Mouse (Mus musculus) neural tube, embryonic 11.5 days (tissue): Measurements from ENCODE around the gene Gtf2e1. TPM values are rescaled to one million over a fixed set of nuclear protein-coding genes. Genes with fewer than 3 reads are reported as not detected.

Experiments
- ATAC-seq: fragments of 200-750 bp; cut with Nextera tagmentation; 2 replicates; pipeline ENCODE4 v1.8.0; 2017; ENCODE audit warnings: moderate number of reproducible peaks, mild to moderate bottlenecking, moderate TSS enrichment, moderate library complexity; ENCODE audit not compliant: insufficient read depth, low FRiP score, low TSS enrichment
- DNase-seq: peaks from one replicate; pipeline ENCODE4 v3.0.0-alpha.2; 2015; ENCODE audit warnings: low spot score
- H3K27ac ChIP-seq: fragments of 300-500 bp; sonication (generic); 2 replicates; pipeline ENCODE4 v1.5.1; 2014; ENCODE audit warnings: low read depth, mild to moderate bottlenecking, low read length
- H3K27me3 ChIP-seq: fragments of 300-500 bp; sonication (generic); 2 replicates; pipeline ENCODE4 v1.6.1; 2014; ENCODE audit warnings: mild to moderate bottlenecking, low read length, mixed read lengths; ENCODE audit not compliant: control insufficient read depth, insufficient read depth
- H3K36me3 ChIP-seq: fragments of 300-500 bp; sonication (generic); 2 replicates; pipeline ENCODE4 v1.6.1; 2014; ENCODE audit warnings: mild to moderate bottlenecking, low read length, moderate library complexity, mixed read lengths; ENCODE audit not compliant: control insufficient read depth, insufficient read depth
- H3K4me1 ChIP-seq: fragments of 300-500 bp; sonication (generic); 2 replicates; pipeline ENCODE4 v1.6.1; 2014; ENCODE audit warnings: low read length, mixed read lengths; ENCODE audit not compliant: control insufficient read depth, insufficient read depth
- H3K4me2 ChIP-seq: fragments of 300-500 bp; sonication (generic); 2 replicates; pipeline ENCODE4 v1.6.1; 2014; ENCODE audit warnings: low read depth, mild to moderate bottlenecking, moderate library complexity
- H3K4me3 ChIP-seq: fragments of 300-500 bp; sonication (generic); 2 replicates; pipeline ENCODE4 v1.5.1; 2014; ENCODE audit warnings: low read depth, low read length
- H3K9ac ChIP-seq: fragments of 300-500 bp; sonication (generic); 2 replicates; pipeline ENCODE4 v1.6.1; 2014; ENCODE audit warnings: mild to moderate bottlenecking, low read length
- H3K9me3 ChIP-seq: fragments of 300-500 bp; sonication (generic); 2 replicates; pipeline ENCODE4 v1.6.1; 2016; ENCODE audit warnings: low read length; ENCODE audit not compliant: control insufficient read depth
- WGBS: fragments of 180-500 bp; shearing (Covaris S2); extraction: QIAGEN DNeasy Blood & Tissue Kit; methylation state at CpG from one replicate; pipeline ENCODE4 v1.1.7; 2014; 5-methylcytosine and 5-hydroxymethylcytosine counted together
- polyA plus RNA-seq: library from polyadenylated mRNA; unstranded; fragments of >200 nt; fragmentation: Nextera tagmentation; extraction: Ambion mirVana; gene quantifications from 2 replicates; pipeline ENCODE4 v1.2.1, GENCODE M21; 2014

Gtf2e1 gene
- polyA plus RNA-seq, 1 experiment from 2014 or later = 55.3 TPM

GRCm38 (mm10) chr16:37562961-37563360 lies 23.4 kb upstream of the Gtf2e1 start:
- H3K9me3 ChIP-seq = no peaks in the 10 kb centered on the region
- H3K36me3 ChIP-seq = peaks cover 2% of the 10 kb centered on the region; the same call in 1 of the 2 replicates
- no peak for DNase-seq
- no peak for ATAC-seq
- H3K4me3 ChIP-seq = no peak overlapping the region
- no peak overlapping the region for H3K9ac ChIP-seq
- H3K4me2 ChIP-seq = no peak overlapping the region
- no peak overlapping the region for H3K27ac ChIP-seq
- H3K4me1 ChIP-seq = no peaks in the 10 kb centered on the region
- no peaks in the 10 kb centered on the region for H3K27me3 ChIP-seq
- 90% methylated on average over 5 of the region's 5 CpGs for WGBS

- WGBS = 62% methylated on average over 6 of the region's 6 CpGs
- H3K9me3 ChIP-seq = no peaks in the 10 kb centered on the region
- H3K9ac ChIP-seq = no peak overlapping the region
- H3K36me3 ChIP-seq = peaks cover 2% of the 10 kb centered on the region; the same call in 1 of the 2 replicates
- H3K27me3 ChIP-seq = no peaks in the 10 kb centered on the region
- ATAC-seq (no peak), DNase-seq (no peak)
- H3K27ac ChIP-seq = no peak overlapping the region
- H3K4me3 ChIP-seq = no peak overlapping the region
- no peaks in the 10 kb centered on the region for H3K4me1 ChIP-seq
- no peak overlapping the region for H3K4me2 ChIP-seq
Measured at GRCm38 (mm10) chr16:37562414-37562813, 22.8 kb upstream of the Gtf2e1 start.

GRCm38 (mm10) chr16:37552824-37553223 lies 13.2 kb upstream of the Gtf2e1 start:
- Histone ChIP-seq H3K27me3 (no peaks in the 10 kb centered on the region), H3K9me3 (no peaks in the 10 kb centered on the region), H3K4me2 (no peak overlapping the region), H3K36me3 (no peaks in the 10 kb centered on the region), H3K4me1 (peaks cover 3% of the 10 kb centered on the region; the same call in 1 of the 2 replicates), H3K4me3 (no peak overlapping the region), H3K9ac (no peak overlapping the region), H3K27ac (no peak overlapping the region)
- WGBS = 90% methylated on average over 3 of the region's 3 CpGs
- no peak for ATAC-seq
- no peak for DNase-seq

GRCm38 (mm10) chr16:37550981-37551380 lies 11.4 kb upstream of the Gtf2e1 start:
- Histone ChIP-seq H3K9me3 (no peaks in the 10 kb centered on the region), H3K4me2 (no peak overlapping the region), H3K4me3 (no peak overlapping the region), H3K4me1 (peaks cover 3% of the 10 kb centered on the region; the same call in 1 of the 2 replicates), H3K27ac (no peak overlapping the region), H3K9ac (no peak overlapping the region), H3K36me3 (no peaks in the 10 kb centered on the region), H3K27me3 (no peaks in the 10 kb centered on the region)
- no peak for DNase-seq
- WGBS = 79% methylated on average over 2 of the region's 2 CpGs
- no peak for ATAC-seq

- WGBS = 63% methylated on average over 3 of the region's 3 CpGs
- no peaks in the 10 kb centered on the region for H3K27me3 ChIP-seq
- H3K4me3 ChIP-seq = no peak overlapping the region
- peak; percentile 72; the same call in 1 of the 2 replicates for ATAC-seq
- peaks cover 3% of the 10 kb centered on the region; the same call in 1 of the 2 replicates for H3K4me1 ChIP-seq
- no peaks in the 10 kb centered on the region for H3K9me3 ChIP-seq
- no peak for DNase-seq
- no peak overlapping the region; the same call in 1 of the 2 replicates for H3K27ac ChIP-seq
- H3K36me3 ChIP-seq = no peaks in the 10 kb centered on the region
- H3K4me2 ChIP-seq = no peak overlapping the region
- no peak overlapping the region for H3K9ac ChIP-seq
Measured at GRCm38 (mm10) chr16:37550266-37550665, 10.7 kb upstream of the Gtf2e1 start.

- no peak for ATAC-seq
- H3K9ac ChIP-seq = no peak overlapping the region
- H3K27me3 ChIP-seq = no peaks in the 10 kb centered on the region
- no peaks in the 10 kb centered on the region; the same call in 1 of the 2 replicates for H3K36me3 ChIP-seq
- peaks cover 3% of the 10 kb centered on the region; the same call in 1 of the 2 replicates for H3K4me1 ChIP-seq
- no peaks in the 10 kb centered on the region for H3K9me3 ChIP-seq
- no peak overlapping the region for H3K27ac ChIP-seq
- DNase-seq = no peak
- WGBS = 82% methylated on average over 5 of the region's 5 CpGs
- H3K4me3 ChIP-seq = no peak overlapping the region
- no peak overlapping the region for H3K4me2 ChIP-seq
Measured at GRCm38 (mm10) chr16:37546312-37546711, 6.7 kb upstream of the Gtf2e1 start.

GRCm38 (mm10) chr16:37540776-37541175 lies 1.2 kb upstream of the Gtf2e1 start:
- ATAC-seq (no peak), DNase-seq (no peak)
- 89% methylated on average over 6 of the region's 6 CpGs for WGBS
- Histone ChIP-seq H3K36me3 (no peaks in the 10 kb centered on the region; the same call in 1 of the 2 replicates), H3K4me1 (peaks cover 6% of the 10 kb centered on the region), H3K4me2 (no peak overlapping the region), H3K27me3 (no peaks in the 10 kb centered on the region), H3K9me3 (no peaks in the 10 kb centered on the region), H3K4me3 (no peak overlapping the region), H3K27ac (no peak overlapping the region), H3K9ac (no peak overlapping the region)

GRCm38 (mm10) chr16:37539240-37539610 lies 364 bp downstream of the Gtf2e1 start:
- H3K9ac ChIP-seq = peak overlapping the region; percentile 91
- peak overlapping the region; percentile 74 for H3K4me3 ChIP-seq
- no peak for DNase-seq
- H3K36me3 ChIP-seq = no peaks in the 10 kb centered on the region; the same call in none of the 2 replicates
- WGBS = 1% methylated on average over 22 of the region's 22 CpGs
- no peaks in the 10 kb centered on the region for H3K27me3 ChIP-seq
- peaks cover 6% of the 10 kb centered on the region for H3K4me1 ChIP-seq
- peak overlapping the region; percentile 68 for H3K4me2 ChIP-seq
- H3K27ac ChIP-seq = peak overlapping the region; percentile 42; the same call in 1 of the 2 replicates
- no peaks in the 10 kb centered on the region for H3K9me3 ChIP-seq
- ATAC-seq = peak; percentile 59; the same call in 1 of the 2 replicates

- Histone ChIP-seq H3K4me2 (no peak overlapping the region), H3K4me3 (no peak overlapping the region), H3K36me3 (no peaks in the 10 kb centered on the region; the same call in none of the 2 replicates), H3K9me3 (no peaks in the 10 kb centered on the region), H3K4me1 (peaks cover 1% of the 10 kb centered on the region), H3K27ac (no peak overlapping the region), H3K27me3 (no peaks in the 10 kb centered on the region), H3K9ac (no peak overlapping the region)
- ATAC-seq (no peak), DNase-seq (no peak)
- WGBS = 94% methylated on average over 8 of the region's 8 CpGs
Measured at GRCm38 (mm10) chr16:37533369-37534068, 6.1 kb downstream of the Gtf2e1 start.
